Mouse (Mus musculus) macrophage (primary cell): Measurements from ENCODE around the gene Naip2. TPM values are rescaled to one million over a fixed set of nuclear protein-coding genes. Genes with fewer than 3 reads are reported as not detected.
"Not testable (repeated sequence)": the region's sequence is repeated elsewhere in the genome, so short reads cannot be mapped to it uniquely, and the experiment has no call there.

ENCODE experiments used
- H3K27ac ChIP-seq: fragments of 350-480 bp; formaldehyde crosslinking; 2 replicates; pipeline ENCODE4 v1.9.0; 2021
- H3K36me3 ChIP-seq: fragments of 350-480 bp; formaldehyde crosslinking; 2 replicates; pipeline ENCODE4 v1.9.0; 2021; ENCODE audit errors: inconsistent target
- H3K4me3 ChIP-seq: fragments of 350-480 bp; formaldehyde crosslinking; 2 replicates; pipeline ENCODE4 v1.9.0; 2021; ENCODE audit errors: inconsistent target
- H3K79me2 ChIP-seq: fragments of 350-480 bp; formaldehyde crosslinking; 2 replicates; pipeline ENCODE4 v1.9.0; 2021; ENCODE audit errors: inconsistent target
- WGBS: methylation state at CpG from one replicate; pipeline ENCODE4 v1.1.7; 2026; ENCODE audit warnings: inconsistent platforms; ENCODE audit not compliant: missing documents; 5-methylcytosine and 5-hydroxymethylcytosine counted together
- polyA plus RNA-seq: library from polyadenylated mRNA; stranded (reverse); fragments of 250-400 nt; gene quantifications from 3 replicates; pipeline ENCODE4 v1.2.4, GENCODE M21; 2018; ENCODE audit warnings: inconsistent platforms
- total RNA-seq, 78 experiments: library from RNA; depleted of rRNA; stranded (reverse); fragments of 250-400 nt; gene quantifications; 1 replicate in 9 of 78; 2 replicates in 24 of 78; 3 replicates in 43 of 78; 4 replicates in 2 of 78; pipeline ENCODE4 v1.2.4; 2018; ENCODE audit warnings: inconsistent platforms in 56 of 78

Naip2 gene
- 10 to 100 TPM; 42.6 to 88.1 (median 68.0) TPM for total RNA-seq (2018; cell fraction: chromatin; rRNA removed)
- 10 to 100 TPM; 26.0 to 56.1 (median 38.5) TPM for total RNA-seq (2018; cell fraction: cytosol; rRNA removed)
- total RNA-seq (2018; cell fraction: nucleus; rRNA removed), result 10 to 100 TPM; 27.2 to 77.0 (median 60.8) TPM
- 24.5 to 39.3 TPM (median 28.2 TPM) in 3 replicates for polyA plus RNA-seq

GRCm38 (mm10) chr13:100201659-100202333 is at the start of gene Naip2:
Gene Naip2, minus strand, starts transcription at chr13:100202092.
- 0% methylated on average over 1 of the region's 3 CpGs for WGBS
- peak within 1 kb of the TSS; percentile 38 for H3K4me3 ChIP-seq
- H3K27ac ChIP-seq, result peak within 1 kb of the TSS; percentile 59
- H3K36me3 ChIP-seq, result not testable (repeated sequence)
- H3K79me2 ChIP-seq, result peaks cover 47% of the 10 kb centered on the region

GRCm38 (mm10) chr13:100246896-100247519 is 45.1 kb upstream of the Naip2 start:
- H3K79me2 ChIP-seq, H3K36me3 ChIP-seq: not testable (repeated sequence)
- Histone ChIP-seq H3K27ac (peak overlapping the region; percentile 14; the same call in 1 of the 2 replicates), H3K4me3 (peak overlapping the region; percentile 40)
- 28% methylated on average over 3 of the region's 5 CpGs for WGBS

DNA sequence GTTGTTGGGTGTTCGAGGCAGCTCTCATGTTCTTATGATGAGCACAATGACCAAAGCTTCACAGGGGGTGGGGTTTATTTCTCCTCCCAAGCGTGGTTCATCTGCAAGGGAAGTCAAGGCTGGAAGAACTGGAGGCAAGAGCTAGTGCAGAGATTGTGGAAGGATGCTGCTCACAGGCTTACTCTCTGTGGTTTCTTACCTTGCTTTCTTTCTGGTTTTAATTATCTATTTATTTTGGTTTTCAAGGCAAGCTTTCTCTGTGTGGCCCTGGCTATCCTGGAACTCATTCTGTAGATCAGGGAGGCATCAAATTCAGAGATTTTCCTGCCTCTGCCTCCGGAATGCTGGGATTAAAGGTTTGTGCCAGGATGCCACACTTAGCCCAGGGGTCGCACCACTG is 44.3 kb upstream of the Naip2 start, which contains the start of gene Naip5:
Gene Naip5, minus strand, starts transcription at position 101 of the 400 bp plus-strand sequence.
- peak within 1 kb of the TSS; percentile 40 for H3K4me3 ChIP-seq
- peak within 1 kb of the TSS; percentile 14; the same call in 1 of the 2 replicates for H3K27ac ChIP-seq
- WGBS, result 96% methylated on average over 4 of the region's 4 CpGs

GRCm38 (mm10) chr13:100243702-100244101 is 41.8 kb upstream of the Naip2 start:
- Histone ChIP-seq H3K4me3 (no peak overlapping the region), H3K79me2 (peaks cover 7% of the 10 kb centered on the region; the same call in 1 of the 2 replicates), H3K27ac (no peak overlapping the region), H3K36me3 (no peaks in the 10 kb centered on the region; the same call in 1 of the 2 replicates)

More for the DNA sequence above, 44.3 kb upstream of the Naip2 start, which contains the start of gene Naip5:
- not testable (repeated sequence) for H3K79me2 ChIP-seq, H3K36me3 ChIP-seq

DNA sequence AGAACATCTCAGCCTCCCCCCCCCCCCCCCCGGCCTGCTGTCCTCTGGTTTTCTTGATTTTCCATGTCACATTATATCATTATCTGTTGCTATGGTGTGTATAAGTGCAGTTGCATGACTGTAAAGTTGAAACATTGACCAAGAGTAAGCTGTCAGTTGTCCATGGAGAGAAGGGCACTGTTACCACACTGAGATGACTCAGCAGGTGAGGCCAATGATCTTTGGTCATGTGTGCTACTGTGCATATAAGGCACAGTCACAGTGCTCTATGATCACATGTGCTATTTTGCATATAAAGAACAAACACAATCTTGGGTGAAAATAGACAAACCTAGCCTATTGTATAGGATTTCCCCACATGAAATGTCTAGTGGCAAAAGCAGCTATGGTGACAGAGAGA is 11.8 kb upstream of the Naip2 start:
- not testable (repeated sequence) for H3K27ac ChIP-seq, H3K79me2 ChIP-seq, H3K4me3 ChIP-seq
- peaks cover 19% of the 10 kb centered on the region; the same call in 1 of the 2 replicates for H3K36me3 ChIP-seq
- no CpG with 5 or more reads among the region's 1 CpGs for WGBS

DNA sequence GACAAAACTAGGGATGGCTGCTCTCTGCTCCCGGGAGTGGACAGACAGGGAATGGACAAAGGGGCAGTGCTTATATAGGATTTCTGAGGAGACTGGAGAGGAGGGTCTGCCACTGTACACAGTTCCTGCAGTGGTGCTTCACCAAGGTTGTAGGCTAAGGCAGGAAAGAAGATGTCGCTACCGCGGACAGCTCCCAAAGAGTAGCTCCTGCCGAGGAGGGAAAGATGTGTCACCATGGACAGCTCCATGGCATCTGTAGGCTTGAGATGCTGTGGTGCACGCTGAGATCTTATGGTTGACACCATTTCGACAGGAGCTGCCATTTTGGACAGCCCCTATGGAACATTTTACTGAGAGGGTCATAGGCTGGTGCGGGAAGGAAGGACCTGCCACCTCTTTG is 8.6 kb upstream of the Naip2 start:
- whole genome bisulfite sequencing, result 37% methylated on average over 8 of the region's 8 CpGs
- no peaks in the 10 kb centered on the region for H3K79me2 ChIP-seq
- H3K27ac ChIP-seq, result no peak overlapping the region
- peaks cover 8% of the 10 kb centered on the region; the same call in 1 of the 2 replicates for H3K36me3 ChIP-seq
- H3K4me3 ChIP-seq, result no peak overlapping the region

- no peaks in the 10 kb centered on the region for H3K36me3 ChIP-seq
- 23% methylated on average over 1 of the region's 1 CpGs for WGBS
These were observed 1.4 kb upstream of the Naip2 start for GRCm38 (mm10) chr13:100203319-100203718.

DNA sequence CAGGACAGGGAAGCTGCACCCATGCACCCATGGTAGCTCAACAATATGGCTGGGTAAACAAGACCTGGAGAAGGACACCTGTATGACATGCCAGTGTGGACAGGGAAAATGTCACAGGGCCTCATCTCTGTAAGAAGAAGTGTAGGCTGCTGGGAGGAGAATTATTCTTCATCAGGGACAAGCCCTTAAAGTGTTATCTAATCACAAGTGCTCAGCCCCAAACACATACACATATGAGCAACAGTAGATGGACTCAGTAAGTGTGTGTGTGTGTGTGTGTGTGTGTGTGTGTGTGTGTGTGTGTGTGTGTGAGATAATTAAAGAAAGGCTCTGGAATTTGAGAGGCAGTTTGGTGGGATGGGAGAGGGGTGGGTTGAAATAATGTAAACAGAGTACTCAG is 1.1 kb downstream of the Naip2 start:
- Histone ChIP-seq H3K27ac (no peak overlapping the region), H3K36me3 (peaks cover 5% of the 10 kb centered on the region), H3K4me3 (0 out of 2 replicates have a peak overlapping the region, but pooled peaks have one; percentile 38), H3K79me2 (peaks cover 47% of the 10 kb centered on the region)

More at GRCm38 (mm10) chr13:100203319-100203718, 1.4 kb upstream of the Naip2 start:
- no peak overlapping the region for H3K4me3 ChIP-seq
- no peak overlapping the region for H3K27ac ChIP-seq
- peaks cover 32% of the 10 kb centered on the region for H3K79me2 ChIP-seq

DNA sequence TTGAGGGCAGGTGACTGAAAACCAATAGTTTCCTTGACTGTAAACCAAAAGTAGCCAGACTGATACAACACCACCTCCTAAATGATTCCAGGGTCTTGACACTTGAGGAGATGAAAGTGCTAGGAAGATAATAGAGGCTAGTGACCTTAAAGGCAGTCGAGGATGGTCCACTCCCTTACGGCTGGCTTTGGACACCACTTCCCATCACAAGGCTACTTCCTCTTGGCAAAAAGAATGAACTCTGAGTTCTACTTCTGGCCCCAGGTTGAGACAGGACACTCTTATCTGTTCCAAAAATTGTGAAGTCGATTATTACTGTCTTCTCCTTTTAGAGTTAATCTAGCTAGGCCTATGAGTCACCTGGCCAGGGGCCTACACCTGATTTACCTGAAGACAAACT is 6.5 kb downstream of the Naip2 start:
- H3K4me3 ChIP-seq, result no peak overlapping the region
- H3K27ac ChIP-seq, result no peak overlapping the region
- WGBS, result 63% methylated on average over 3 of the region's 3 CpGs
- peaks cover 42% of the 10 kb centered on the region for H3K79me2 ChIP-seq
- peaks cover 22% of the 10 kb centered on the region for H3K36me3 ChIP-seq

GRCm38 (mm10) chr13:100183111-100183510 is 18.8 kb downstream of the Naip2 start:
- H3K79me2 ChIP-seq, H3K4me3 ChIP-seq: not testable (repeated sequence)
- Histone ChIP-seq H3K36me3 (peaks cover 59% of the 10 kb centered on the region), H3K27ac (peak overlapping the region; percentile 15; the same call in 1 of the 2 replicates)

DNA sequence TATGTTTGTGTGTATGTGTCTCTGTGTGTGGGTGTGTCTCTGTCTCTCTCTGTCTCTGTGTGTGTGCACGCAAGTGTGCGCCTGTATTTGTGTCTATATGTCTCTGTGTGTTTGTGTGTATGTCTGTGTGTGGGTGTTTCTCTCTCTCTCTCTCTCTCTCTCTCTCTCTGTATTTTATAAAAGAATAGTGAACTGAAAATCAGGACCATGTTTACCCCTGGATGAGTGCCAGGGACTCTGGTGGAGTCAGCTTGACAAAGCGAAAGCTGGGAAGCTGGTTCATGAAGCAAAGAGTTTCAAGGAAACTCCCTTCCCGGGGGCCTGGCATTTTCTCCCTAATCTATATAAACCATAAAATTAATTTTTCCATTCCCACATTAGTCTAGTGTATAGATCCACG is 27.5 kb downstream of the Naip2 start:
- 89% methylated on average over 2 of the region's 5 CpGs for WGBS

DNA sequence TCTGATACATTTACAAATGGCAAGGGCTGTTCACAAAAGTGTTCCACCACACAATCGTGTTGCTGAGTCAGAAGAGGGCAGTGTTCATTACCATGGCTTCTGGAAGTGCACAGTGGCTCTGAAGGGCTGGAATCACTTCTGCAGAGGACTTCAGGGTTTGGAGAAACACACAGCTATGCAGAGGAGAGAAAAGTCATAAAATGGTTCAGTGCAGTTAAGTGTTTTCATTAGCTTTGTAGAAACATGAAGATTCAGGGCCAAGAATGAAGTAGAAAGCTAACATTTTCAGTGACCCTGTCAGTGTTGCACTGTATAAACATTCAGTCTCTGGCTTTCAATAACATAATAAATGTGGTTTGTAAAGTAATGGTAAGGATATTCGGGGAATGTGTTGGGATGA is 35.5 kb downstream of the Naip2 start:
- peaks cover 54% of the 10 kb centered on the region for H3K36me3 ChIP-seq
- WGBS, result 95% methylated on average over 2 of the region's 2 CpGs
- H3K27ac ChIP-seq, H3K4me3 ChIP-seq, H3K79me2 ChIP-seq: not testable (repeated sequence)

More for the DNA sequence above, 27.5 kb downstream of the Naip2 start:
- peaks cover 46% of the 10 kb centered on the region; the same call in 1 of the 2 replicates for H3K36me3 ChIP-seq
- H3K27ac ChIP-seq, H3K79me2 ChIP-seq, H3K4me3 ChIP-seq: not testable (repeated sequence)

DNA sequence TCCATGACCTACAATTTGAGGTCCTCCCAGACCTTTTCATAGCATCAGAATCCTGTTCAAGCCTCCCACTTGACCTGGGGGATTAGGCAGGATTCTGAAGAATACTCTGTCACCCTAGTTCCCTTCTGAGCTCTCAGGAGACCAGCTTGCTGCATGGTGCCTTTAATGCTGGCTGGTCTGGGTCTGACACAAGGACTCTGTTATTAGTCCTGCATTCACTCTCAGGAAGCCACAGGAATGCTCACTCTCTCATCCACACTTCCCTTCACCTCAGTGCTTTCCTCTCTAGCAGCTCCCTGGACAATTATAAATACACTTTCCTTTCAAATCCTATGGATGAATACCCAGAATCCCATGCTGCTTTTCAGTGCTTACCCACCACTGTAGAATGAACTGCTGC is 39.4 kb downstream of the Naip2 start:
- not testable (repeated sequence) for H3K79me2 ChIP-seq, H3K27ac ChIP-seq, H3K4me3 ChIP-seq
- H3K36me3 ChIP-seq, result peaks cover 55% of the 10 kb centered on the region

GRCm38 (mm10) chr13:100161171-100161870 is 40.6 kb downstream of the Naip2 start:
- H3K27ac ChIP-seq, H3K4me3 ChIP-seq: not testable (repeated sequence)
- Histone ChIP-seq H3K36me3 (peaks cover 45% of the 10 kb centered on the region), H3K79me2 (peaks cover 12% of the 10 kb centered on the region; the same call in 1 of the 2 replicates)
- 97% methylated on average over 9 of the region's 11 CpGs for WGBS
